Mouse (Mus musculus) hindbrain, embryonic 12.5 days (tissue): ENCODE data around the gene Zfp993. TPM values are rescaled to one million over a fixed set of nuclear protein-coding genes. Genes with fewer than 3 reads are reported as not detected.
A peak's percentile ranks its signal among the peaks of the same experiment; 100 is the strongest.
"Not testable (repeated sequence)": the region's sequence is repeated elsewhere in the genome, so short reads cannot be mapped to it uniquely, and the experiment has no call there.

Source experiments
- ATAC-seq: fragments of 200-750 bp; cut with Nextera tagmentation; 2 replicates; pipeline ENCODE4 v1.8.0; 2017; ENCODE audit warnings: moderate TSS enrichment; ENCODE audit not compliant: low FRiP score
- H3K27ac ChIP-seq: fragments of 300-500 bp; sonication (generic); 2 replicates; pipeline ENCODE4 v1.5.1; 2016; ENCODE audit warnings: mild to moderate bottlenecking
- H3K27me3 ChIP-seq: fragments of 300-500 bp; sonication (generic); 2 replicates; pipeline ENCODE4 v1.6.1; 2016; ENCODE audit warnings: mild to moderate bottlenecking
- H3K36me3 ChIP-seq: fragments of 300-500 bp; sonication (generic); 2 replicates; pipeline ENCODE4 v1.6.1; 2016; ENCODE audit warnings: mild to moderate bottlenecking
- H3K4me1 ChIP-seq: fragments of 300-500 bp; sonication (generic); 2 replicates; pipeline ENCODE4 v1.6.1; 2016
- H3K4me2 ChIP-seq: fragments of 300-500 bp; sonication (generic); replicated peaks from 2 replicates; pipeline ENCODE4 v1.6.1; 2016; ENCODE audit warnings: mild to moderate bottlenecking
- H3K4me3 ChIP-seq: fragments of 300-500 bp; sonication (generic); 2 replicates; pipeline ENCODE4 v1.5.1; 2016; ENCODE audit warnings: mild to moderate bottlenecking
- H3K9ac ChIP-seq: fragments of 300-500 bp; sonication (generic); 2 replicates; pipeline ENCODE4 v1.6.1; 2016; ENCODE audit warnings: mild to moderate bottlenecking, moderate library complexity
- H3K9me3 ChIP-seq: fragments of 300-500 bp; sonication (generic); replicated peaks from 2 replicates; pipeline ENCODE4 v1.6.1; 2016; ENCODE audit warnings: mild to moderate bottlenecking
- WGBS: fragments of 180-500 bp; shearing (Covaris S2); methylation state at CpG from one replicate; pipeline ENCODE4 v1.1.7; 2016; 5-methylcytosine and 5-hydroxymethylcytosine counted together
- polyA plus RNA-seq: library from polyadenylated mRNA; unstranded; fragments of >200 nt; fragmentation: Nextera tagmentation; extraction: Ambion mirVana; gene quantifications from 2 replicates; pipeline ENCODE4 v1.2.1, GENCODE M21; 2016

Zfp993 gene
- 2.0 and 3.2 TPM in 2 replicates for polyA plus RNA-seq

DNA sequence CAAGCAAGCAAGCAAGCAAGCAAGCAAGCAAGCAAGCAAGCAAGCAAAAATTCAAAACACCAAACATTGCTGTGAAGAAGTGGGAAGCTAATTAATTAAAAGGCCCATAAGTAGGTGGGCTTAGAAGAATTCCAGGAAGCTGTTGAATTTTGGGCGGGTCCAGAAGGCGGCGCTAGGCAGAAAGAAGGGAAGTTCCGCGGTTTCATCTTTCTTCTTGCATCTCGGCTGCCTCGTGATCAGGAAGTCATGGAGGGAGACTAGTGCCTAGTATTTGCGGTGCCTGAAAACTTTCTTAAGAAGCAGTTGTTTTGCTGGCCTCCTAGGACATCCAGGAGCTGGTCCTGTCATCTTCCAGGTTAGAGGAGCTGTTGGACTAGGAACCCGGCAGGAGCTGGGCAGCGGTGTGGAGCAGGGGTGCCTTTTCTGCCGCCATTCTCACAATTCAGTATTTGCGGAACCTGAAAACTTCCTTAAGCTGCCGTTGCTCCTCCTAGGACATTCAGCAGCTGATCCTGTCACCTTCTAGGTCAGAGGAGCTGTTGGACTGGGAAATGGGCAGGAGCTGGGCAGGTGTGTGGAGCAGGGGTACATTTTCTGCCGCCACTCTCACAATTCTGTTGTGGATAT is at the start of gene Zfp993:
Zfp993 (plus strand) TSS at position 188 of the 627 bp plus-strand sequence.
- not testable (repeated sequence) for ATAC-seq, H3K36me3 ChIP-seq
- WGBS: no CpG with 5 or more reads among the region's 14 CpGs

DNA sequence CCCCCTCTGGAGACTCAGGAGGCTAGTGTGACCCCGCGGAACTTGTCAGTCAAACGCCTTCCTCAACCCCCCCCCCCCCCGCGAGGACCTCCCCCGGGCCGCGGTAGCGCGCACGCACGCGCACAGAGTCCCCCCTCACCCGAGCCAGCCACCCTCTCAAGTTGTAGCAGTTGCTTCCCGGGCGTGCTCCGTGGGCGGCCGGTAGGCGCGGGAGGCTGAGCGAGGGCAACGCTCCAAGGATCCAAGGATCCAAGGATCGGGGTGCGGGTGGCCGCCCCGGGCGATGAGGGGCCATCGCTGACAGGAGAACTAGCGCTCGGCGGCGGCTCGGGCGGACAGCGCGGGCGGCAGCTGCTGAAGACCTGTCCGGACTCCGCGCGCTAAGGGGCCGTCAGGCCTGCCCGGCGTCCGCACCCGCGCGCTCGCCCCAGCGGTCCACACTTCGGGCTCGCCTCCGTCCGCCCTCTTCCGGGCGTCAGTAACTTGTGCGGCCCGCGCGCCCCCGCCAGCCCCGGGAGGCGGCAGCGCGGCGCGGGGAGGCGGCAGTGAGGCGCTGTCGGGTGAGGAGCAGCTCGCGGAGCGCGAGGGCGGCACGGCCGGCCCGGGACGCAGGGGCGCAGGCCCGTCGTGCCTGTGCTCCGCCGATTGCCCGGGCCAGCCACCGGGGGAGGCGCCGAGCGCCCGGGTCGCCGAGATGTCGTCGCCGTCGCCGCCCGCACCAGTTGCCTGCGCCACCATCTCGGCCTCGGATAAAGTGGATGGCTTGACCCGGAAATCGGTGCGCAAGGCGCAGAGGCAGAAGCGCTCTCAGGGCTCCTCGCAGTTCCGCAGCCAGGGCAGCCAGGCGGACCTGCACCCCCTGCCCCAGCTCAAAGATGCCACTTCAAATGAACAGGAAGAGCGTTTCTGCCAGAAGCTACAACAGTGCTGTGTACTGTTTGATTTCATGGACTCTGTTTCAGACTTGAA is 30.6 kb upstream of the Zfp993 start:
- ATAC-seq: peak; percentile 89
- not testable (repeated sequence) for H3K9me3 ChIP-seq, H3K4me1 ChIP-seq, H3K9ac ChIP-seq, H3K4me3 ChIP-seq, H3K36me3 ChIP-seq, H3K27me3 ChIP-seq, H3K27ac ChIP-seq
- 7% methylated on average over 14 of the region's 111 CpGs for WGBS
- H3K4me2 ChIP-seq: peak overlapping the region; percentile 40

More for the DNA sequence above, at the start of gene Zfp993:
- H3K9me3 ChIP-seq, H3K4me1 ChIP-seq, H3K4me2 ChIP-seq, H3K27me3 ChIP-seq, H3K27ac ChIP-seq, H3K4me3 ChIP-seq, H3K9ac ChIP-seq: not testable (repeated sequence)

- H3K4me1 ChIP-seq, H3K9ac ChIP-seq, H3K27ac ChIP-seq, H3K27me3 ChIP-seq, H3K36me3 ChIP-seq, H3K9me3 ChIP-seq: not testable (repeated sequence)
- Histone ChIP-seq H3K4me3 (peak overlapping the region; percentile 27), H3K4me2 (peak overlapping the region; percentile 45)
- ATAC-seq: peak; percentile 94
- WGBS: 4% methylated on average over 30 of the region's 53 CpGs
Measured at GRCm38 (mm10) chr4:146603578-146604399, 7.0 kb upstream of the Zfp993 start.

DNA sequence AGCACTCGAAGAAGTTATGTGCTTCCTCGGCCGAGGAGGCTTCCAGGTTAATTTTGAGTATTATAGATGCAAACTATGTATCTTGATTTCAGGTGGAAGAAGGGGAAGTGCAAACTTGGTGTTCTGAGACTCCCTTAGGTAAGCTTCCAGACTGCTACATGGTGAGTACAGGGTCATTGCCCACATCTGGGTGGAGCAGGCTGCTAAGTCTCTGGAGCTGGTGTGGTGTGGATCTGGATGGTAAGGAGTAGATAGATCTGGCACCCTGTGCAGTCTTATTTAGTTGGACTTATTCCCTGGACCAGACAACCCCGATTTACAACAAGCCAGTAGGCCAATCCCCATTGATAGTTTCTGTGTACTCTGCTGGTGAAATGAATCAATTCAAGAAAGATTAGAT is 33.6 kb downstream of the Zfp993 start:
- H3K9me3 ChIP-seq, H3K4me3 ChIP-seq, H3K27me3 ChIP-seq, H3K27ac ChIP-seq, H3K4me1 ChIP-seq, H3K4me2 ChIP-seq, H3K9ac ChIP-seq, H3K36me3 ChIP-seq: not testable (repeated sequence)
- peak; percentile 50; the same call in 1 of the 2 replicates for ATAC-seq
- WGBS: no CpG with 5 or more reads among the region's 4 CpGs

GRCm38 (mm10) chr4:146649641-146650040 is 38.9 kb downstream of the Zfp993 start:
- not testable (repeated sequence) for H3K4me1 ChIP-seq, H3K4me3 ChIP-seq, H3K9me3 ChIP-seq, H3K36me3 ChIP-seq, H3K27me3 ChIP-seq, H3K4me2 ChIP-seq, H3K27ac ChIP-seq, H3K9ac ChIP-seq
- WGBS: no CpG with 5 or more reads among the region's 2 CpGs
- ATAC-seq: peak; percentile 44; the same call in 1 of the 2 replicates

DNA sequence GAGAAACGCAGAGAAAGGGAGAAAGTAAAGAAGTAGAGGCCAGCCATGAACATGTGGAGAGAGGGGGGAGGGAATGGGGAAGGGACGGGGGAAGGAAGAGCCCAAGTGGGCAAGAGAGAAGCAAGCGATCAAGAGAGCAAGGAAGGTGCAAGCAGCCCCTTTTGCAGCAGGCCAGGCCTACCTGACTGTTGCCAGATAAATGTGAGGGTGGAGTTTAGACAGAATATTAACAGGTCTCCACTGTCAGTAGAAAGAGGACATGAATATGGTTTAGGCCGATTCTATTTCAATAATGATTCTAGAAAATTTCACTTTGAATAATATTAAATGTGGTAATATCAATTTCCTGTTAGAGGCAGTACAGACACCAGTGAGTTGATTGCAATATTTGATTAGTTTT is 39.4 kb downstream of the Zfp993 start:
- not testable (repeated sequence) for H3K27me3 ChIP-seq, H3K9ac ChIP-seq, H3K27ac ChIP-seq, H3K9me3 ChIP-seq, H3K4me2 ChIP-seq, H3K36me3 ChIP-seq, H3K4me3 ChIP-seq, H3K4me1 ChIP-seq
- peak; percentile 54; the same call in 1 of the 2 replicates for ATAC-seq
- 97% methylated on average over 1 of the region's 4 CpGs for WGBS

DNA sequence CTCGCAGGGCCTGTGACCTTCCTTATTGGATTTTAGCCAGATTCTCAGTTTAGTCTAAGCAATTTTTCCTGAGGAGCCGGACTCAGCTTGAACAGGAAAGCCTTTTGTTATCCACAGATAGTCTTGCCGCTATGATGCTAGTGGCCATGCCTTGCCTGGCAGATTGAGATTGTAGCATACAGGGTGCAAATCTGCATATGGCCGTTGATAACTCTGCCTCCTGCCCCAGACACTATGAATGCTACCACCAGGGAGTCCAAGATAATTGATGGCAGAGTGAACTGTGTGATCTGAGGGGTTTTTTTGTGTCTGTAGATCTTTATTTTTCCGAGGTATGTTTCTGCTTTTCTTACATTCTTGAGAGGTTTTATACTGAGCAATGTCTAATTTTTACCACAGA is 39.9 kb downstream of the Zfp993 start:
- not testable (repeated sequence) for H3K4me3 ChIP-seq, H3K9ac ChIP-seq, H3K4me2 ChIP-seq, H3K27me3 ChIP-seq, H3K36me3 ChIP-seq, H3K4me1 ChIP-seq, H3K27ac ChIP-seq, H3K9me3 ChIP-seq
- 83% methylated on average over 2 of the region's 5 CpGs for WGBS
- peak; percentile 62; the same call in 1 of the 2 replicates for ATAC-seq

Other genes with a start within 250 kb of the Zfp993 start
- 3.1 and 3.9 TPM in 2 replicates for gene Zfp992, start 161.9 kb upstream of the Zfp993 start, polyA plus RNA-seq
- gene Zfp981, start 108.9 kb upstream of the Zfp993 start, polyA plus RNA-seq: 0.08 and 0.12 TPM in 2 replicates